Mouse (Mus musculus) megakaryocyte progenitor cell, adult 5-6 weeks (primary cell): ENCODE measurements around the gene Tubal3. TPM values are rescaled to one million over a fixed set of nuclear protein-coding genes. Genes with fewer than 3 reads are reported as not detected.
"Not testable (repeated sequence)": the region's sequence is repeated elsewhere in the genome, so short reads cannot be mapped to it uniquely, and the experiment has no call there.

Experiments used
- ATAC-seq: replicated peaks from 2 replicates; pipeline ENCODE4 v1.8.0; 2016; ENCODE audit warnings: mild to moderate bottlenecking, moderate TSS enrichment, inconsistent platforms; ENCODE audit not compliant: poor library complexity
- total RNA-seq, 2 experiments: library from RNA; stranded (forward) in 1 of 2; stranded (reverse) in 1 of 2; fragments of 157-497, 149-512 nt in 1 of 2; fragments of 200-1000 nt in 1 of 2; gene quantifications; 2 replicates each; pipeline versions ENCODE4 v1.2.3 to v1.2.4; 2015 to 2017

Tubal3 gene
- not detected in 2 replicates for total RNA-seq (2015)
- total RNA-seq (2017) = not detected in 2 replicates

- peak; percentile 97 for ATAC-seq
These were observed at the start of gene Tubal3, which contains the start of gene Net1 for GRCm38 (mm10) chr13:3917571-3918311. Tubal3 (plus strand) TSS chr13:3918274. Net1 (minus strand) TSS chr13:3918220.

- no peak for ATAC-seq
These were observed 48.2 kb upstream of the Tubal3 start for GRCm38 (mm10) chr13:3869901-3870300.

- no peak for ATAC-seq
These were observed 45.2 kb upstream of the Tubal3 start for GRCm38 (mm10) chr13:3872832-3873231.

GRCm38 (mm10) chr13:3876448-3876847 is 41.6 kb upstream of the Tubal3 start:
- no peak for ATAC-seq

GRCm38 (mm10) chr13:3877185-3877584 is 40.9 kb upstream of the Tubal3 start:
- no peak for ATAC-seq

GRCm38 (mm10) chr13:3877679-3878220 is 40.3 kb upstream of the Tubal3 start:
- no peak for ATAC-seq

- ATAC-seq = no peak
These were observed 31.4 kb upstream of the Tubal3 start for GRCm38 (mm10) chr13:3886663-3887062.

GRCm38 (mm10) chr13:3889111-3889510 is 29.0 kb upstream of the Tubal3 start:
- no peak for ATAC-seq

- ATAC-seq = no peak
These were observed 28.0 kb upstream of the Tubal3 start for GRCm38 (mm10) chr13:3890061-3890460.

- no peak for ATAC-seq
These were observed 26.5 kb upstream of the Tubal3 start for GRCm38 (mm10) chr13:3891479-3892087.

- no peak for ATAC-seq
These were observed 25.5 kb upstream of the Tubal3 start for GRCm38 (mm10) chr13:3892601-3893000.

GRCm38 (mm10) chr13:3893126-3893734 is 24.8 kb upstream of the Tubal3 start:
- peak; percentile 85 for ATAC-seq

- ATAC-seq = no peak
These were observed 23.5 kb upstream of the Tubal3 start for GRCm38 (mm10) chr13:3894549-3894948.

- peak; percentile 49 for ATAC-seq
These were observed 22.6 kb upstream of the Tubal3 start for GRCm38 (mm10) chr13:3895397-3895980.

- ATAC-seq = no peak
These were observed 22.0 kb upstream of the Tubal3 start for GRCm38 (mm10) chr13:3896032-3896431.

- peak; percentile 53 for ATAC-seq
These were observed 21.2 kb upstream of the Tubal3 start for GRCm38 (mm10) chr13:3896913-3897312.

GRCm38 (mm10) chr13:3898202-3898601 is 19.9 kb upstream of the Tubal3 start:
- ATAC-seq = not testable (repeated sequence)

- no peak for ATAC-seq
These were observed 18.8 kb upstream of the Tubal3 start for GRCm38 (mm10) chr13:3899301-3899700.

- ATAC-seq = peak; percentile 26; the same call in 1 of the 2 replicates
These were observed 10.8 kb upstream of the Tubal3 start for GRCm38 (mm10) chr13:3907151-3907696.

GRCm38 (mm10) chr13:3908262-3908661 is 9.8 kb upstream of the Tubal3 start:
- ATAC-seq = peak; percentile 79

- no peak for ATAC-seq
These were observed 7.7 kb upstream of the Tubal3 start for GRCm38 (mm10) chr13:3910356-3910755.
